Mouse (Mus musculus) lung, postnatal 0 days (tissue): Measurements from ENCODE around the gene Scarb2.

Experiments
- CTCF ChIP-seq: IDR thresholded peaks from 2 replicates; pipeline ENCODE4 v1.5.1; 2016; ENCODE audit warnings: antibody characterized with exemption, mild to moderate bottlenecking
- EP300 ChIP-seq: IDR thresholded peaks from 2 replicates; pipeline ENCODE4 v1.6.1; 2016; ENCODE audit warnings: antibody characterized with exemption, mild to moderate bottlenecking, control low read depth

DNA sequence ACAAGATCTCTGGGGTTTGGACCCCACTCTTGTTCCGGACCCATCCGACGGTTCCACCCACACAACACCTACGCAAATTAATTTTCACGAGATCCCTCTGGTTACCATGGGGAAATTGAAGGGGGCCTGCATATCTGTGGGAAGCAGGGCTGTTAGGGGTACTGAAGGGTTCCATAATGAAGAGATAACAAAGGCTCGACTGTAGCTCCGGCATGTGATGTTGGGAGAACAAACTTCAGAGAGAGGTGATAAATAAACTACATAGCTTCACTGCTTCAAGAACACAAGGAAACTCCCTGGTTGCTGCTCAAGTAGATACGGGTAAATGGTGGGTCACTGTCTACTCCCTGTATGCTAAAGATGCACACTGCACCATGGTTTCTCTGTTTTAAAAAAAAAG is 68.1 kb downstream of the Scarb2 start:
- no peak for TF ChIP-seq CTCF
- no peak for TF ChIP-seq EP300
